Mouse (Mus musculus) heart, postnatal 36 days (tissue): ENCODE results near the gene Cd302. TPM values are rescaled to one million over a fixed set of nuclear protein-coding genes. Genes with fewer than 3 reads are reported as not detected.

Experiments
- DNase-seq, 2 experiments: peaks; one replicate each; pipeline ENCODE4 v3.0.0; 2021 to 2022
- intact Hi-C: fragments of 180-260 bp; cut with DNase I; formaldehyde crosslinking; loops from one replicate; pipeline ENCODE4 v1.15.1; 2025
- total RNA-seq, 2 experiments: library from RNA; stranded (reverse); gene quantifications; 2 replicates each; pipeline ENCODE4 v1.2.3; 2021

The Cd302 gene
- total RNA-seq, 2 experiments from 2014 or later, result 9.7 to 11.4 TPM

DNA sequence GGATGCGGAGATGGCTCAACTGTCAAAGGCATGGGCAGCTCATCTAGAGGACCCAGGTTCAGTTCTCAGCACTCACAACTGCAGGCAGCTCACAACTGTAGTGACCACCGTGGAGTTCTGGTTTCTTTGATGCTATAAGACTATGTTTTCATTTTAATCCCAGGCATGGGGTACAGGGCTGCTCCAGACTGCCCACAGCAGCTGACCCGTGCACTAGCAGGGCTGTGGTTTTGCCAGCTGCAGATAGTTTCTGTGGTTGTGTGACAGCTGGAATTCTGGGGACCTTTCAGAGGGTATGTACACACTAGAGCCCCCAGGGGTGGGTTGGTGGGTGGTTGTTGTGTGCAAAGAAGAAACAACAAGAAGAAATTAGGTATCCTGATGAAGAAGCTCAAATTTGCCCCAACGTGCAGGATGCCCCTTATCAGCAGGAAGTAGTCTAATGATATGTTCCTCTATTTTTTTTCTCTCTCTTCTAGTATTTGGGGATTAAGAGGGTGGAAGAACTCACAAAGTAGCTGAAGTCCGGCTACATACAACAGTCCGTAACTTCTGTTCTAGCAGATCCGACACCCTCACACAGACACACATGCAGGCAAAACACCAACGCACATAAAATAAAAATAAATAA lies 81.3 kb downstream of the Cd302 start:
- intact Hi-C loops, result no loop called here
- no peak for DNase-seq

Other genes starting within 250 kb of the Cd302 start
- 10 to 100 TPM; 36.7 to 47.2 TPM for gene Baz2b, start 74.6 kb downstream of the Cd302 start, total RNA-seq
- 10 to 100 TPM; 28.9 to 29.7 TPM for gene March7, start 74.6 kb downstream of the Cd302 start, total RNA-seq
- gene Ly75, start 98.8 kb upstream of the Cd302 start, total RNA-seq, result under 1 TPM; 0.54 to 0.69 TPM